Mouse (Mus musculus) forelimb bud, embryonic 11.5 days (tissue): Measurements from ENCODE around the gene Entr1.
A peak's percentile ranks its signal among the peaks of the same experiment; 100 is the strongest.
"Not testable (repeated sequence)": the region's sequence is repeated elsewhere in the genome, so short reads cannot be mapped to it uniquely, and the experiment has no call there.

Source experiments
- DNase-seq: peaks from one replicate; pipeline ENCODE4 v3.0.0-alpha.2; 2012; ENCODE audit warnings: low read depth, low spot score

The Entr1 gene

GRCm38 (mm10) chr2:26388682-26389153, 398 bp downstream of the Entr1 start:
- no peak for DNase-seq

- no peak for DNase-seq
Observed at GRCm38 (mm10) chr2:26387713-26388112, 1.4 kb downstream of the Entr1 start.

- not testable (repeated sequence) for DNase-seq
Observed at GRCm38 (mm10) chr2:26380871-26381270, 8.2 kb downstream of the Entr1 start.

GRCm38 (mm10) chr2:26380131-26380771, 8.9 kb downstream of the Entr1 start, which contains the start of gene Snapc4:
Gene Snapc4 (minus strand): TSS chr2:26380653.
- DNase-seq: peak; percentile 82

GRCm38 (mm10) chr2:26372396-26372795, 16.7 kb downstream of the Entr1 start:
- no peak for DNase-seq

- DNase-seq: no peak
Observed at GRCm38 (mm10) chr2:26368572-26368971, 20.5 kb downstream of the Entr1 start.

GRCm38 (mm10) chr2:26367911-26368310, 21.2 kb downstream of the Entr1 start:
- DNase-seq: no peak

- no peak for DNase-seq
Observed at GRCm38 (mm10) chr2:26364738-26365465, 24.2 kb downstream of the Entr1 start.

- no peak for DNase-seq
Observed at GRCm38 (mm10) chr2:26363481-26363880, 25.6 kb downstream of the Entr1 start.

- DNase-seq: no peak
Observed at GRCm38 (mm10) chr2:26362991-26363390, 26.1 kb downstream of the Entr1 start.

GRCm38 (mm10) chr2:26360772-26361171, 28.3 kb downstream of the Entr1 start, which contains the start of gene Card9:
Gene Card9 (minus strand): TSS chr2:26360918.
- no peak for DNase-seq

- no peak for DNase-seq
Observed at GRCm38 (mm10) chr2:26359983-26360382, 29.1 kb downstream of the Entr1 start.

- no peak for DNase-seq
Observed at GRCm38 (mm10) chr2:26358667-26359320, 30.3 kb downstream of the Entr1 start.

GRCm38 (mm10) chr2:26357484-26357883, 31.6 kb downstream of the Entr1 start:
- DNase-seq: no peak

- DNase-seq: no peak
Observed at GRCm38 (mm10) chr2:26356678-26357077, 32.4 kb downstream of the Entr1 start.

- DNase-seq: no peak
Observed at GRCm38 (mm10) chr2:26356231-26356630, 32.9 kb downstream of the Entr1 start.

GRCm38 (mm10) chr2:26354401-26354800, 34.7 kb downstream of the Entr1 start:
- no peak for DNase-seq

GRCm38 (mm10) chr2:26353066-26353980, 35.8 kb downstream of the Entr1 start:
- no peak for DNase-seq

- no peak for DNase-seq
Observed at GRCm38 (mm10) chr2:26352291-26352910, 36.7 kb downstream of the Entr1 start.

GRCm38 (mm10) chr2:26351358-26352290, 37.5 kb downstream of the Entr1 start, which contains the start of gene Dnlz:
Gene Dnlz (minus strand): TSS chr2:26352110.
- DNase-seq: peak; percentile 91
